Mouse (Mus musculus): ENCODE data around the gene Ccdc30. TPM values are rescaled to one million over a fixed set of nuclear protein-coding genes. Genes with fewer than 3 reads are reported as not detected.

Gene Ccdc30
- total and polyA plus RNA-seq, 3 experiments = 0.41 to 0.52 TPM; not detected in 1

DNA sequence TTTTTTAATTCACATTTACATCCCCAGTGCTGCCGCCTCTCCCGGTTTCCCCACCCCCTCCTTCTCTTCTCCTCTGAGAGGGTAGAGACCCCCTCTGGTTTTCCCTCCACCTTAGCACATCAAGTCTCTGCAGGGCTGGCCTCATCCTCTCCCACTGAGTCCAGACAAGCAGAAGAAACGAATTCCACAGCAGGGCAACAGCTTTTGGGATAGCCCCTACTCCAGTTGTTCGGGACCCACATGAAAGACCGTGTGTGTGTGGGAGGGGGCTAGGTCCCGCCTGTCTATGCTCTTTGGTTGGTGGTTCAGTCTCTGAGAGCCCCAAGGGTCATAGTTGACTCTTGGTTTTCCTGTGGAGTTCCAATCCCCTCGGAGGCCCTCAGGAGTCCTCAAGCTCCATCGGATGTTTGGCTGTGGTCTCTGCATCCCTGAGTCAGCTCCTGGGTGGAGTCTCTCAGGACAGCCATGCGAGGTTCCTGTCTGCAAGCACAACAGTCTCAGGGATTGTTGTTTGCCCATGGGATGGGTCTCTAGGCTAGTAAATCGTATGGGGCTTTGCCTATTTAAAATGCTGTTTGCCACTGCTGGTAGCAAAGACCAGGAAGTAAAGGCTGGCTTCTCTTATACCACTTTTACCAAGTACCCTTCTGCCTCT is 94.3 kb downstream of the Ccdc30 start:
- no peaks in the 10 kb centered on the region for H3K79me2 ChIP-seq (replicated peaks; ENCODE audit: control insufficient read depth, insufficient read depth, low read length)
- no peak overlapping the region for H3K9ac ChIP-seq (ENCODE audit: low read depth, low read length)
- H3K27ac ChIP-seq = peak overlapping the region; percentile 75
- peak in 1 of 2 experiments; percentile 24 for DNase-seq
- H3K36me3 ChIP-seq (ENCODE audit: control insufficient read depth, insufficient read depth, low read length) = no peaks in the 10 kb centered on the region
- intact Hi-C loops (cut with DNase I) = loop anchor here (2.0 to 5.0 kb wide), 3 partner anchors 26 to 101 kb away; partner anchors contain the start of genes Ppcs, Ybx1 and Zmynd12
- WGBS = 29% methylated on average over 10 of the region's 10 CpGs
- 0 out of 2 replicates have a peak, but pooled peaks cover 1% of the 10 kb centered on the region for H3K4me1 ChIP-seq (ENCODE audit: control insufficient read depth, insufficient read depth, low read length)
- peak overlapping the region; percentile 75 for H3K4me3 ChIP-seq
- TF ChIP-seq POLR2A (IDR thresholded peaks at IDR 0.05; ENCODE audit: insufficient read depth, low read depth, low read length) = no peak
- no peak for TF ChIP-seq CTCF (IDR thresholded peaks at IDR 0.05)
- no peak for TF ChIP-seq EP300 (IDR thresholded peaks at IDR 0.05; ENCODE audit: insufficient read depth, low read depth, low read length)
- no peaks in the 10 kb centered on the region for H3K27me3 ChIP-seq (ENCODE audit: control insufficient read depth, insufficient read depth, low read length)

DNA sequence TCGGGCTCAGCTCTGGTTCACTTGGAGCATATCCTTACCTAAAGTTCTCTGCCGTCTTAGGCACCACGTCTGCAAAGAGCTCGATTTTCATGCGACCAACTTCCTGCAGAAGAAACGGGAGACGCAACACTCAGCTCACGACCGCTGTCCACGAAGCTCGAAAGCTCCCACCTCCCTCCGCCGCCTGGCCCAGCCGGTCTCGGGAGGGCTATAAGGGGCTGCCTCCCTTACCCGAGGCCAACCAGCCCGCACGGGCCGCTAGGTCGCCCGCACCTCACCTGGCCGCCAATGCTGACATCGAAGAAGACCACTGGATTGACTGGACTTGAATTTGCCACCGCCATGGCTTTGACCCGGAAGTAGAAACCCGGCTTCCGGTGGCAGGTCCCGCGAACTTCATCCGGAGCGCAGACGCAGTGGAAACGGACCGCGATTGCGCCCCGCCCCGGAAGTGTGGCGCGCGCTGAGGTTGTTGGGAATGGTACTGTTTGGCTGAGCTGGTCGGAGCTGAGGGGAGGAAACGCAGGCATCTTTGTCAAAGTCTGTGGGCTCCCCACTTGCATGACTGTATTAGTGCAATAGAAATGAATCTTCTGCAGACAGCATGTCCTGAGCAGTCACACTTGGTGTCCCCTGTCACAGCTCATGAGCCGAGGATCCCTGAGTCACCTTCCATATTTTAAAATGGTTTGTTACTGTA is 95.0 kb downstream of the Ccdc30 start, which contains the start of gene Ppih:
TSS of gene Ppih (minus strand) at position 416 of the 700 bp plus-strand sequence.
- intact Hi-C loops (cut with DNase I) = loop anchor here (2.0 to 5.0 kb wide), 3 partner anchors 25 to 102 kb away; partner anchors contain the start of genes Ppcs, Ybx1 and Zmynd12
- no peaks in the 10 kb centered on the region for H3K27me3 ChIP-seq (ENCODE audit: control insufficient read depth, insufficient read depth, low read length)
- TF ChIP-seq CTCF (IDR thresholded peaks at IDR 0.05) (peak; percentile 17; the same call in 1 of the 2 replicates), EP300 (IDR thresholded peaks at IDR 0.05; ENCODE audit: insufficient read depth, low read depth, low read length) (peak; percentile 75), POLR2A (IDR thresholded peaks at IDR 0.05; ENCODE audit: insufficient read depth, low read depth, low read length) (peak; percentile 96)
- peak; percentile 97 for DNase-seq
- H3K36me3 ChIP-seq (ENCODE audit: control insufficient read depth, insufficient read depth, low read length) = no peaks in the 10 kb centered on the region
- H3K79me2 ChIP-seq (replicated peaks; ENCODE audit: control insufficient read depth, insufficient read depth, low read length) = no peaks in the 10 kb centered on the region
- H3K9ac ChIP-seq (ENCODE audit: low read depth, low read length) = peak within 1 kb of the TSS; percentile 62
- H3K4me1 ChIP-seq (ENCODE audit: control insufficient read depth, insufficient read depth, low read length) = 0 out of 2 replicates have a peak, but pooled peaks cover 1% of the 10 kb centered on the region
- peak within 1 kb of the TSS; percentile 75 for H3K4me3 ChIP-seq
- peak within 1 kb of the TSS; percentile 75 for H3K27ac ChIP-seq
- whole genome bisulfite sequencing = under 1% methylated on average over 44 of the region's 44 CpGs

DNA sequence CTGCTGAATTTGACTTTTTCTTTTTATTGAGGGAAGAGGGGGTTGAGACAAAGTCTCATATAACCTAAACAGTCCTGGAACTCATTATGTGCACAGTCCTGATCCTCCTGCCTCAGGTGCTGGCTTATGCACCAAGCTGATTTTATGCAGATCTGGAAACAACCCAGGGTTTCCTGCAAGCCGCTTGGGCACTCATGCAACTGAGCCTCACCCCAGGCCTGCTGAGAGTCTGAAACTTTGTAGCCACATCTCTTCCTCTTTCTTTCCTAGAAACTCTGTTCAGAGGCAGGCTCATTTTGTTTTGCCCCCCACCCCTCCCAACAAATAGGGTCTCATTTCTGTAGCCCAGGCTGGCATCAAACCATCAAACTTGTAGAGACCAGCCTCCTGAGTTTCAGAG is 101.6 kb downstream of the Ccdc30 start:
- no peak for DNase-seq
- Histone ChIP-seq H3K79me2 (replicated peaks; ENCODE audit: control insufficient read depth, insufficient read depth, low read length) (no peaks in the 10 kb centered on the region), H3K9ac (ENCODE audit: low read depth, low read length) (no peak overlapping the region), H3K27ac (no peak overlapping the region), H3K36me3 (ENCODE audit: control insufficient read depth, insufficient read depth, low read length) (no peaks in the 10 kb centered on the region), H3K4me1 (ENCODE audit: control insufficient read depth, insufficient read depth, low read length) (no peaks in the 10 kb centered on the region), H3K4me3 (no peak overlapping the region), H3K27me3 (ENCODE audit: control insufficient read depth, insufficient read depth, low read length) (no peaks in the 10 kb centered on the region)
- intact Hi-C loops (cut with DNase I) = no loop called here
- 84% methylated on average over 1 of the region's 1 CpGs for WGBS
- TF ChIP-seq POLR2A (IDR thresholded peaks at IDR 0.05; ENCODE audit: insufficient read depth, low read depth, low read length) = no peak

DNA sequence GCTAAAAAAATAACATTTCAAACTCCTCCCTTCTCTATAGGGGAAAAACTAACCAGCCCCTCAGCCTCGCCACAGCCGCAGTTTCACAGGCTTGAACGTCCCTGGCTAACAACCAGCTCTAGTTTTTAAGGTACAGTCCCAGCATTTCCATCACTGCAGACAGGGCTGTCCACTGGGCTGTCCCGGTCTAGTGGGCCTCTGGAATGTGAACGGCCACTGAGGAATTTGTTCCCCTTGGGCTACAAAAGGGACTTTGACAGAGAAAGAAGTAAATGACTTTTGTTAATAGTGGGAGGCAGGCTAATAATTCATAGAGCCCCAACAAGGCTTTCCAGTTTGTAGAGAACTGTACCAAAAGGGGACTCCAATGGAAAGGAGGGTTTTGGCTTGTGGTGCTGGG is 109.9 kb downstream of the Ccdc30 start:
- no peak overlapping the region for H3K9ac ChIP-seq (ENCODE audit: low read depth, low read length)
- WGBS = 91% methylated on average over 5 of the region's 5 CpGs

DNA sequence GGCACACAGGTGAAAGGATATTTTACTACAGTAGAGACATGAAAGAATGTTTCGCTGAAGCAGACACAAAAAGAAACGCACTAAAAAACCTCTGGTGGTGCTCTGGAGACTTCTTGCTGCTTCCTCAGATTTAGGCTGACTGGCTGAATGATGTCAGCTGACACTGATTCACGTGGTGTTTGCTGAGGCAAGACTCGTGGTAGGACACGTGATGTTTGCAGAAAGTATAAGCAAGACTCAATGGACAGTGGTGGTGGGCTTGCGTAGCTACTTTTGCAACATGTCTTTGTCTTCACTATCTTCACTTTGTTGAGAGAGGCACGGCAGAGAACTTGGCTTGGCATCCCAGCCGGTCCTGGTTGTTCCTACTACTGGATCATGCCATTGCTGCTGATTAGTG is 112.0 kb downstream of the Ccdc30 start:
- WGBS = 82% methylated on average over 8 of the region's 8 CpGs
- Histone ChIP-seq H3K27ac (no peak overlapping the region), H3K27me3 (ENCODE audit: control insufficient read depth, insufficient read depth, low read length) (no peaks in the 10 kb centered on the region), H3K9ac (ENCODE audit: low read depth, low read length) (no peak overlapping the region), H3K4me1 (ENCODE audit: control insufficient read depth, insufficient read depth, low read length) (no peaks in the 10 kb centered on the region), H3K4me3 (no peak overlapping the region), H3K79me2 (replicated peaks; ENCODE audit: control insufficient read depth, insufficient read depth, low read length) (no peaks in the 10 kb centered on the region), H3K36me3 (ENCODE audit: control insufficient read depth, insufficient read depth, low read length) (no peaks in the 10 kb centered on the region)
- intact Hi-C loops (cut with DNase I) = no loop called here
- TF ChIP-seq EP300 (IDR thresholded peaks at IDR 0.05; ENCODE audit: insufficient read depth, low read depth, low read length) (no peak), CTCF (IDR thresholded peaks at IDR 0.05) (no peak), POLR2A (IDR thresholded peaks at IDR 0.05; ENCODE audit: insufficient read depth, low read depth, low read length) (no peak)
- no peak for DNase-seq

More for the DNA sequence above, 109.9 kb downstream of the Ccdc30 start:
- intact Hi-C loops (cut with DNase I) = no loop called here
- Histone ChIP-seq H3K27me3 (ENCODE audit: control insufficient read depth, insufficient read depth, low read length) (no peaks in the 10 kb centered on the region), H3K36me3 (ENCODE audit: control insufficient read depth, insufficient read depth, low read length) (no peaks in the 10 kb centered on the region), H3K79me2 (replicated peaks; ENCODE audit: control insufficient read depth, insufficient read depth, low read length) (no peaks in the 10 kb centered on the region), H3K27ac (no peak overlapping the region), H3K4me1 (ENCODE audit: control insufficient read depth, insufficient read depth, low read length) (no peaks in the 10 kb centered on the region), H3K4me3 (no peak overlapping the region)
- DNase-seq = no peak
- TF ChIP-seq EP300 (IDR thresholded peaks at IDR 0.05; ENCODE audit: insufficient read depth, low read depth, low read length) = no peak
- TF ChIP-seq CTCF (IDR thresholded peaks at IDR 0.05) = no peak
- TF ChIP-seq POLR2A (IDR thresholded peaks at IDR 0.05; ENCODE audit: insufficient read depth, low read depth, low read length) = no peak

DNA sequence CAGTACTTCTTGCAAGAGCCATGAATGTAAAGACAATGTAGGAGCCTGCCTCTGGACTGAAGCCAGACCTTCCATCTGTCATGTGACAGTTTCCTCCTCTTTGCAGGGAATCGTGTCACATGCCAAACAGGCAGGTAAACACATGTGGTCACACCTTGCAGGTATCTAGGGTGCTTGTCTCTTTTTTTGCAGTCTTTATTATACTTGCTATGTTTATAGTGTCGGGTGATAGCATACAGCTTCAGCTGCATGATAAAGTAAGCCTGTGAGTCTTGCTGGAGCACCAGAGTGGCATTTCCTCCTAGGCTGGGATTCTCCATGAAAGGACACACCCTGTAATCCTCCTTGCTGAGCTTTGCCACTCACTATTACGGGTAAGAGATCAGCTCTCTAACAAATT is 113.5 kb downstream of the Ccdc30 start:
- Histone ChIP-seq H3K27me3 (ENCODE audit: control insufficient read depth, insufficient read depth, low read length) (no peaks in the 10 kb centered on the region), H3K27ac (no peak overlapping the region), H3K36me3 (ENCODE audit: control insufficient read depth, insufficient read depth, low read length) (no peaks in the 10 kb centered on the region), H3K9ac (ENCODE audit: low read depth, low read length) (no peak overlapping the region), H3K4me3 (no peak overlapping the region), H3K4me1 (ENCODE audit: control insufficient read depth, insufficient read depth, low read length) (no peaks in the 10 kb centered on the region), H3K79me2 (replicated peaks; ENCODE audit: control insufficient read depth, insufficient read depth, low read length) (no peaks in the 10 kb centered on the region)
- intact Hi-C loops (cut with DNase I) = no loop called here
- 70% methylated on average over 3 of the region's 3 CpGs for WGBS
- TF ChIP-seq POLR2A (IDR thresholded peaks at IDR 0.05; ENCODE audit: insufficient read depth, low read depth, low read length) = no peak
- no peak for TF ChIP-seq EP300 (IDR thresholded peaks at IDR 0.05; ENCODE audit: insufficient read depth, low read depth, low read length)
- TF ChIP-seq CTCF (IDR thresholded peaks at IDR 0.05) = no peak
- DNase-seq = no peak
